Mouse (Mus musculus): ENCODE measurements around the gene Slc16a5. TPM values are rescaled to one million over a fixed set of nuclear protein-coding genes. Genes with fewer than 3 reads are reported as not detected.

Gene Slc16a5
- polyA plus RNA-seq (2014; fragmentation: Nextera tagmentation; extraction: Ambion mirVana) = 0.18 TPM in 1 of 2 replicates, not detected in the other

GRCm38 (mm10) chr11:115462243-115462891 is at the start of gene Slc16a5:
Slc16a5 (plus strand) TSS chr11:115462474.
- Histone ChIP-seq H3K9me3 (ENCODE audit: control insufficient read depth, low read length) (no peaks in the 10 kb centered on the region), H3K4me3 (replicated peaks; ENCODE audit: low read length) (no peak within 1 kb of the TSS), H3K4me1 (replicated peaks; ENCODE audit: control insufficient read depth, insufficient read depth, low read length) (no peaks in the 10 kb centered on the region), H3K27ac (no peak within 1 kb of the TSS), H3K27me3 (ENCODE audit: control insufficient read depth, insufficient read depth, low read length) (no peaks in the 10 kb centered on the region), H3K36me3 (replicated peaks; ENCODE audit: control insufficient read depth, insufficient read depth) (no peaks in the 10 kb centered on the region), H3K9ac (no peak within 1 kb of the TSS; the same call in 1 of the 2 replicates), H3K4me2 (replicated peaks) (no peak within 1 kb of the TSS)
- 74% methylated on average over 16 of the region's 16 CpGs for WGBS
- no peak for ATAC-seq (ENCODE audit: low FRiP score)
- DNase-seq (ENCODE audit: low spot score) = no peak

GRCm38 (mm10) chr11:115419531-115420237 is 42.6 kb upstream of the Slc16a5 start, which contains the start of the genes Atp5h and Kctd2:
Atp5h (minus strand) TSS chr11:115419962.
Kctd2 (plus strand) TSS chr11:115420128.
- Histone ChIP-seq H3K27me3 (ENCODE audit: control insufficient read depth, insufficient read depth, low read length) (no peaks in the 10 kb centered on the region), H3K9me3 (ENCODE audit: control insufficient read depth, low read length) (no peaks in the 10 kb centered on the region), H3K4me2 (replicated peaks) (peak within 1 kb of the TSS; percentile 92), H3K27ac (peak within 1 kb of the TSS; percentile 84), H3K4me3 (replicated peaks; ENCODE audit: low read length) (peak within 1 kb of the TSS; percentile 91), H3K4me1 (replicated peaks; ENCODE audit: control insufficient read depth, insufficient read depth, low read length) (peaks cover 20% of the 10 kb centered on the region), H3K9ac (peak within 1 kb of the TSS; percentile 97), H3K36me3 (replicated peaks; ENCODE audit: control insufficient read depth, insufficient read depth) (peaks cover 54% of the 10 kb centered on the region)
- peak; percentile 95 for DNase-seq (ENCODE audit: low spot score)
- ATAC-seq (ENCODE audit: low FRiP score) = peak; percentile 97
- WGBS = under 1% methylated on average over 52 of the region's 56 CpGs

GRCm38 (mm10) chr11:115420336-115421190 is 41.7 kb upstream of the Slc16a5 start:
- Histone ChIP-seq H3K36me3 (replicated peaks; ENCODE audit: control insufficient read depth, insufficient read depth) (peaks cover 54% of the 10 kb centered on the region), H3K4me2 (replicated peaks) (peak overlapping the region; percentile 84), H3K4me1 (replicated peaks; ENCODE audit: control insufficient read depth, insufficient read depth, low read length) (peaks cover 20% of the 10 kb centered on the region), H3K27me3 (ENCODE audit: control insufficient read depth, insufficient read depth, low read length) (no peaks in the 10 kb centered on the region), H3K9me3 (ENCODE audit: control insufficient read depth, low read length) (no peaks in the 10 kb centered on the region), H3K27ac (peak overlapping the region; percentile 84), H3K9ac (peak overlapping the region; percentile 97), H3K4me3 (replicated peaks; ENCODE audit: low read length) (peak overlapping the region; percentile 91)
- 3% methylated on average over 40 of the region's 45 CpGs for WGBS
- DNase-seq (ENCODE audit: low spot score) (no peak), ATAC-seq (ENCODE audit: low FRiP score) (peak; percentile 57)

GRCm38 (mm10) chr11:115421328-115421727 is 40.9 kb upstream of the Slc16a5 start:
- 64% methylated on average over 1 of the region's 1 CpGs for WGBS

GRCm38 (mm10) chr11:115421972-115422371 is 40.3 kb upstream of the Slc16a5 start:
- peaks cover 20% of the 10 kb centered on the region for H3K4me1 ChIP-seq (replicated peaks; ENCODE audit: control insufficient read depth, insufficient read depth, low read length)
- no peak for ATAC-seq (ENCODE audit: low FRiP score)
- WGBS = 94% methylated on average over 16 of the region's 16 CpGs
- no peak overlapping the region for H3K4me3 ChIP-seq (replicated peaks; ENCODE audit: low read length)
- no peak overlapping the region for H3K27ac ChIP-seq
- no peak overlapping the region for H3K4me2 ChIP-seq (replicated peaks)
- no peaks in the 10 kb centered on the region for H3K9me3 ChIP-seq (ENCODE audit: control insufficient read depth, low read length)
- peaks cover 54% of the 10 kb centered on the region for H3K36me3 ChIP-seq (replicated peaks; ENCODE audit: control insufficient read depth, insufficient read depth)
- no peak for DNase-seq (ENCODE audit: low spot score)
- H3K27me3 ChIP-seq (ENCODE audit: control insufficient read depth, insufficient read depth, low read length) = no peaks in the 10 kb centered on the region
- no peak overlapping the region for H3K9ac ChIP-seq

More at GRCm38 (mm10) chr11:115421328-115421727, 40.9 kb upstream of the Slc16a5 start:
- Histone ChIP-seq H3K4me2 (replicated peaks) (peak overlapping the region; percentile 84), H3K9ac (peak overlapping the region; percentile 97), H3K4me1 (replicated peaks; ENCODE audit: control insufficient read depth, insufficient read depth, low read length) (peaks cover 20% of the 10 kb centered on the region), H3K4me3 (replicated peaks; ENCODE audit: low read length) (peak overlapping the region; percentile 91), H3K27ac (no peak overlapping the region), H3K9me3 (ENCODE audit: control insufficient read depth, low read length) (no peaks in the 10 kb centered on the region), H3K27me3 (ENCODE audit: control insufficient read depth, insufficient read depth, low read length) (no peaks in the 10 kb centered on the region), H3K36me3 (replicated peaks; ENCODE audit: control insufficient read depth, insufficient read depth) (peaks cover 53% of the 10 kb centered on the region)
- no peak for DNase-seq (ENCODE audit: low spot score)
- no peak for ATAC-seq (ENCODE audit: low FRiP score)

GRCm38 (mm10) chr11:115423091-115423490 is 39.2 kb upstream of the Slc16a5 start:
- no peak for DNase-seq (ENCODE audit: low spot score)
- H3K27me3 ChIP-seq (ENCODE audit: control insufficient read depth, insufficient read depth, low read length) = no peaks in the 10 kb centered on the region
- H3K36me3 ChIP-seq (replicated peaks; ENCODE audit: control insufficient read depth, insufficient read depth) = peaks cover 51% of the 10 kb centered on the region
- H3K9me3 ChIP-seq (ENCODE audit: control insufficient read depth, low read length) = no peaks in the 10 kb centered on the region
- H3K4me2 ChIP-seq (replicated peaks) = no peak overlapping the region
- 88% methylated on average over 3 of the region's 3 CpGs for WGBS
- no peak overlapping the region for H3K27ac ChIP-seq
- peaks cover 20% of the 10 kb centered on the region for H3K4me1 ChIP-seq (replicated peaks; ENCODE audit: control insufficient read depth, insufficient read depth, low read length)
- no peak overlapping the region for H3K4me3 ChIP-seq (replicated peaks; ENCODE audit: low read length)
- H3K9ac ChIP-seq = no peak overlapping the region
- ATAC-seq (ENCODE audit: low FRiP score) = no peak

- Histone ChIP-seq H3K27ac (no peak overlapping the region), H3K9me3 (ENCODE audit: control insufficient read depth, low read length) (no peaks in the 10 kb centered on the region), H3K27me3 (ENCODE audit: control insufficient read depth, insufficient read depth, low read length) (no peaks in the 10 kb centered on the region), H3K9ac (no peak overlapping the region), H3K36me3 (replicated peaks; ENCODE audit: control insufficient read depth, insufficient read depth) (peaks cover 56% of the 10 kb centered on the region), H3K4me2 (replicated peaks) (no peak overlapping the region), H3K4me1 (replicated peaks; ENCODE audit: control insufficient read depth, insufficient read depth, low read length) (peaks cover 9% of the 10 kb centered on the region), H3K4me3 (replicated peaks; ENCODE audit: low read length) (no peak overlapping the region)
- DNase-seq (ENCODE audit: low spot score) = no peak
- ATAC-seq (ENCODE audit: low FRiP score) = no peak
- WGBS = 88% methylated on average over 7 of the region's 7 CpGs
Measured at GRCm38 (mm10) chr11:115424666-115425065, 37.6 kb upstream of the Slc16a5 start.

- 91% methylated on average over 6 of the region's 6 CpGs for WGBS
- peaks cover 66% of the 10 kb centered on the region for H3K36me3 ChIP-seq (replicated peaks; ENCODE audit: control insufficient read depth, insufficient read depth)
- H3K4me3 ChIP-seq (replicated peaks; ENCODE audit: low read length) = no peak overlapping the region
- DNase-seq (ENCODE audit: low spot score) (no peak), ATAC-seq (ENCODE audit: low FRiP score) (no peak)
- no peaks in the 10 kb centered on the region for H3K27me3 ChIP-seq (ENCODE audit: control insufficient read depth, insufficient read depth, low read length)
- H3K9me3 ChIP-seq (ENCODE audit: control insufficient read depth, low read length) = no peaks in the 10 kb centered on the region
- no peak overlapping the region for H3K9ac ChIP-seq
- H3K4me1 ChIP-seq (replicated peaks; ENCODE audit: control insufficient read depth, insufficient read depth, low read length) = peaks cover 9% of the 10 kb centered on the region
- no peak overlapping the region for H3K4me2 ChIP-seq (replicated peaks)
- no peak overlapping the region for H3K27ac ChIP-seq
Measured at GRCm38 (mm10) chr11:115425671-115426070, 36.6 kb upstream of the Slc16a5 start.
